ENCODE assay signal across 10 mouse cellular contexts in genomic region chr3:143742786-143743571, GRCm38 (mm10).
DNase-seq lines count a peak whose midpoint lies in the region; ATAC-seq and TF ChIP-seq lines count a peak whose summit lies in the region.
"Had no signal": no experiment of that assay in that cellular context is flagged by ENCODE, and none has a peak within 500 bp of the region (broad histone marks: within the 10 kb centered on the region; RNA-seq: fewer than 3 reads in every experiment).

No protein-coding gene starts in this region.

- H3K4me2 ChIP-seq in kidney, embryonic 16.5 days (replicated peaks; ENCODE audit: low read depth, low read length): peak overlapping the region; percentile 42
- H3K4me2 ChIP-seq in hindbrain, embryonic 13.5 days: no peak overlapping the region

- no peak overlapping the region for H3K4me3 ChIP-seq in embryonic facial prominence, embryonic 10.5 days
- peak overlapping the region; percentile 28 for H3K4me3 ChIP-seq in kidney, embryonic 16.5 days (ENCODE audit: low read length)
- H3K4me3 ChIP-seq in lung, adult 2 months (replicated peaks; ENCODE audit: extremely low read depth, low read depth, low read length): peak overlapping the region; percentile 20
- H3K4me3 ChIP-seq in hindbrain, embryonic 13.5 days: no peak overlapping the region
- H3K4me3 ChIP-seq: forebrain, embryonic 10.5 days had no signal

- WGBS in embryonic facial prominence, embryonic 10.5 days: 68% methylated on average over 17 of the region's 17 CpGs
- WGBS in kidney, embryonic 16.5 days: 54% methylated on average over 17 of the region's 17 CpGs
- WGBS in lung, adult 2 months: 54% methylated on average over 17 of the region's 17 CpGs
- WGBS in hindbrain, embryonic 13.5 days: 78% methylated on average over 17 of the region's 17 CpGs

- TF ChIP-seq CTCF in lung, adult 2 months (IDR thresholded peaks at IDR 0.05; ENCODE audit: insufficient read depth, low read length): peak; percentile 30; the same call in 1 of the 2 replicates

- H3K36me3 ChIP-seq in embryonic facial prominence, embryonic 10.5 days (replicated peaks): no peaks in the 10 kb centered on the region
- H3K36me3 ChIP-seq in kidney, embryonic 16.5 days (ENCODE audit: insufficient read depth, low read length): no peaks in the 10 kb centered on the region
- no peaks in the 10 kb centered on the region for H3K36me3 ChIP-seq in hindbrain, embryonic 13.5 days
- H3K36me3 ChIP-seq: forebrain, embryonic 10.5 days had no signal

- no peak for TF ChIP-seq POLR2A in lung, adult 2 months (IDR thresholded peaks at IDR 0.05; ENCODE audit: borderline replicate concordance, extremely low read depth, low read depth, low read length)

- peak overlapping the region; percentile 31; the same call in 1 of the 2 replicates for H3K9ac ChIP-seq in kidney, embryonic 16.5 days (replicated peaks; ENCODE audit: low read length)
- no peak overlapping the region for H3K9ac ChIP-seq in hindbrain, embryonic 13.5 days

- H3K4me1 ChIP-seq in embryonic facial prominence, embryonic 10.5 days: peaks cover 11% of the 10 kb centered on the region
- no peaks in the 10 kb centered on the region for H3K4me1 ChIP-seq in kidney, embryonic 16.5 days (ENCODE audit: insufficient read depth, low read length)
- H3K4me1 ChIP-seq in lung, adult 2 months (ENCODE audit: control insufficient read depth, insufficient read depth, low read length): no peaks in the 10 kb centered on the region
- H3K4me1 ChIP-seq in hindbrain, embryonic 13.5 days (replicated peaks): no peaks in the 10 kb centered on the region

- no peaks in the 10 kb centered on the region for H3K9me3 ChIP-seq in embryonic facial prominence, embryonic 10.5 days
- no peaks in the 10 kb centered on the region for H3K9me3 ChIP-seq in kidney, embryonic 16.5 days (ENCODE audit: low read length)
- no peaks in the 10 kb centered on the region for H3K9me3 ChIP-seq in hindbrain, embryonic 13.5 days
- H3K9me3 ChIP-seq: forebrain, embryonic 10.5 days had no signal

- H3K27ac ChIP-seq in embryonic facial prominence, embryonic 10.5 days (replicated peaks): no peak overlapping the region
- H3K27ac ChIP-seq in kidney, embryonic 16.5 days (ENCODE audit: low read length): peak overlapping the region; percentile 81
- H3K27ac ChIP-seq in hindbrain, embryonic 13.5 days: no peak overlapping the region
- H3K27ac ChIP-seq: forebrain, embryonic 10.5 days; macrophage had no signal

- no peaks in the 10 kb centered on the region for H3K27me3 ChIP-seq in embryonic facial prominence, embryonic 10.5 days (replicated peaks; ENCODE audit: low read depth, poor library complexity, severe bottlenecking)
- H3K27me3 ChIP-seq in kidney, embryonic 16.5 days (ENCODE audit: insufficient read depth, low read length): no peaks in the 10 kb centered on the region
- H3K27me3 ChIP-seq in hindbrain, embryonic 13.5 days: no peaks in the 10 kb centered on the region

- peak; percentile 88 for ATAC-seq in kidney, embryonic 16.5 days (ENCODE audit: low FRiP score, low TSS enrichment)
- no peak for ATAC-seq in hindbrain, embryonic 13.5 days (ENCODE audit: low FRiP score)

- peak; percentile 4 to 7 for DNase-seq in cerebellum, postnatal 14 days
- DNase-seq in cerebellum, postnatal 36 days: no peak
- peak; percentile 22 for DNase-seq in embryonic facial prominence, embryonic 10.5 days (ENCODE audit: low spot score)
- peak; percentile 22 for DNase-seq in lung, adult 2 months
- no peak for DNase-seq in layer of hippocampus, postnatal 14 days (ENCODE audit: low spot score in 2 of 2)
- DNase-seq in cerebellum, adult 11-12 months: no peak

Comparison
In these comparisons a context has a peak if more than half of its experiments do, and no peak if none do; other contexts are left out.
1. DNase-seq: peak in cerebellum, postnatal 14 days (2 of 2), embryonic facial prominence, embryonic 10.5 days (single experiment) and lung, adult 2 months (single experiment); none in cerebellum, postnatal 36 days (0 of 2), layer of hippocampus, postnatal 14 days (0 of 2) and cerebellum, adult 11-12 months (single experiment).
2. H3K4me3 ChIP-seq: peak in kidney, embryonic 16.5 days (single experiment) and lung, adult 2 months (single experiment); none in embryonic facial prominence, embryonic 10.5 days (single experiment) and hindbrain, embryonic 13.5 days (single experiment).